ENCODE assay signal across 11 mouse cellular contexts in the genomic region with DNA sequence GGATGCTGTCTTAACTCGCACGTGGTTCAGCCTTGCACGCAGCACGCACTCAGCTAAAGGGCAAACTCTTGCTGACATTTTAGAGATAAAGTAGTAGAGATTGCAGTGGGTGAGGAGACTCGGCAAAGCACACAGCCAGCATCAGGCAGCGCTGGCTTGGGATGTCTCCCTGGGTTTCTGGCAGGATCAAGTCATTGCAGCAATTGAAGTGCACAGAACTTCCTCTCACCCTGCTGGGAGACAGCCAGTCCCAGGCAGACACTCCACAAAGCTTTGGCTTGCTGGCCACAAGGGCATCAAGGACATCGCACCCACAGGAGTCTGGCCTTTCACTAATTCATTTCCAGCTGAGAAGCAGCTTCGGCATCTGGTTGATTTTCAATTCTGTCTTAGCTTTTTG. TPM values are rescaled to one million over a fixed set of nuclear protein-coding genes. Genes with fewer than 3 reads are reported as not detected.
DNase-seq lines count a peak whose midpoint lies in the region; ATAC-seq and TF ChIP-seq lines count a peak whose summit lies in the region.
"Had no signal": no experiment of that assay in that cellular context is flagged by ENCODE, and none has a peak within 500 bp of the region (broad histone marks: within the 10 kb centered on the region; RNA-seq: fewer than 3 reads in every experiment).

No protein-coding gene starts in this region.

- 36% methylated on average over 8 of the region's 8 CpGs for WGBS in heart, adult 2 months
- 57% methylated on average over 8 of the region's 8 CpGs for WGBS in liver, postnatal 0 days (ENCODE audit: insufficient replicate concordance)

- no peak overlapping the region for H3K4me2 ChIP-seq in liver, postnatal 0 days (ENCODE audit: low read depth, low read length)
- H3K4me2 ChIP-seq: embryonic facial prominence, embryonic 13.5 days had no signal

- ATAC-seq in liver, postnatal 0 days, result no peak

- no peaks in the 10 kb centered on the region for H3K27me3 ChIP-seq in heart, adult 2 months (ENCODE audit: control insufficient read depth, insufficient read depth, low read length)
- no peaks in the 10 kb centered on the region for H3K27me3 ChIP-seq in liver, postnatal 0 days (ENCODE audit: insufficient read depth, low read length)
- H3K27me3 ChIP-seq: embryonic facial prominence, embryonic 13.5 days had no signal

- DNase-seq in layer of hippocampus, adult 8-10 months (ENCODE audit: low spot score in 2 of 2), result peak; percentile 18 to 26
- no peak for DNase-seq in layer of hippocampus, adult 9-10 months (ENCODE audit: low spot score)
- DNase-seq in adrenal gland, postnatal 36 days, result peak; percentile 52 to 68
- DNase-seq in heart, adult 2 months, result peak; percentile 62 to 83
- peak; percentile 42 for DNase-seq in left cerebral cortex, postnatal 4 days
- no peak for DNase-seq in frontal cortex, postnatal 36 days (ENCODE audit: low spot score in 2 of 2)
- no peak for DNase-seq in liver, postnatal 0 days
- no peak for DNase-seq in liver

- TF ChIP-seq POLR2A in heart, adult 2 months (IDR thresholded peaks at IDR 0.05; ENCODE audit: insufficient read depth, low read depth, low read length), result 0 out of 2 replicates have a peak, but pooled peaks have one; percentile 38

- H3K36me3 ChIP-seq in heart, adult 2 months (ENCODE audit: control insufficient read depth, insufficient read depth, low read length), result no peaks in the 10 kb centered on the region
- no peaks in the 10 kb centered on the region for H3K36me3 ChIP-seq in liver, postnatal 0 days (replicated peaks; ENCODE audit: insufficient read depth, low read length)
- H3K36me3 ChIP-seq: embryonic facial prominence, embryonic 13.5 days had no signal

- H3K4me1 ChIP-seq in heart, adult 2 months (ENCODE audit: control insufficient read depth, insufficient read depth, low read length), result peaks cover 4% of the 10 kb centered on the region
- H3K4me1 ChIP-seq in liver, postnatal 0 days (ENCODE audit: insufficient read depth), result peaks cover 3% of the 10 kb centered on the region; the same call in 1 of the 2 replicates

- intact Hi-C loops in heart, adult 2 months (cut with DNase I), result no loop called here
- intact Hi-C loops in left cerebral cortex, postnatal 4 days (cut with DNase I), result no loop called here

- TF ChIP-seq CTCF in heart, adult 2 months (IDR thresholded peaks at IDR 0.05), result peak; percentile 16; the same call in 1 of the 2 replicates
- no peak for TF ChIP-seq CTCF in liver, postnatal 0 days (IDR thresholded peaks at IDR 0.05; ENCODE audit: low read depth)

- no peaks in the 10 kb centered on the region for H3K79me2 ChIP-seq in heart, adult 2 months (replicated peaks; ENCODE audit: control insufficient read depth, insufficient read depth, low read length)

- no peaks in the 10 kb centered on the region for H3K9me3 ChIP-seq in liver, postnatal 0 days (ENCODE audit: low read length)
- H3K9me3 ChIP-seq: embryonic facial prominence, embryonic 13.5 days had no signal

- no peak overlapping the region for H3K9ac ChIP-seq in heart, adult 2 months (ENCODE audit: low read depth, low read length)
- no peak overlapping the region for H3K9ac ChIP-seq in liver, postnatal 0 days (replicated peaks)
- H3K9ac ChIP-seq: embryonic facial prominence, embryonic 13.5 days had no signal

- peak overlapping the region; percentile 63 for H3K27ac ChIP-seq in heart, adult 2 months
- H3K27ac ChIP-seq in liver, postnatal 0 days (ENCODE audit: low read depth), result no peak overlapping the region
- H3K27ac ChIP-seq: embryonic facial prominence, embryonic 13.5 days had no signal

- peak; percentile 63; the same call in 1 of the 2 replicates for TF ChIP-seq EP300 in heart, adult 2 months (IDR thresholded peaks at IDR 0.05; ENCODE audit: insufficient read depth, low read depth, low read length)
- no peak for TF ChIP-seq EP300 in liver, postnatal 0 days (IDR thresholded peaks at IDR 0.05; ENCODE audit: low read depth)

- no peak overlapping the region for H3K4me3 ChIP-seq in heart, adult 2 months
- no peak overlapping the region for H3K4me3 ChIP-seq in liver, postnatal 0 days (ENCODE audit: low read depth, low read length)
- H3K4me3 ChIP-seq: embryonic facial prominence, embryonic 13.5 days had no signal

RNA-seq across cellular contexts. Expression of a gene that starts 27.3 kb away (rescaled TPM):
- not detected for total RNA-seq in layer of hippocampus, adult 8-10 months (2022)
- total RNA-seq in adrenal gland, postnatal 36 days (2021), result not detected
- not detected for total RNA-seq in heart, adult 2 months (2021)
- not detected in 2 replicates for polyA plus RNA-seq in heart, adult 2 months (2012; rRNA removed)
- total RNA-seq in left cerebral cortex, postnatal 4 days (2021), result not detected
- not detected in 2 replicates for polyA plus RNA-seq in liver, postnatal 0 days (2015; fragmentation: Nextera tagmentation; extraction: Ambion mirVana)
- total RNA-seq: MEL had no signal
- polyA plus RNA-seq: embryonic facial prominence, embryonic 13.5 days; lung, embryonic 16.5 days had no signal

Comparison
In these comparisons a context has a peak if more than half of its experiments do, and no peak if none do; other contexts are left out.
1. DNase-seq: peak in layer of hippocampus, adult 8-10 months (2 of 2), adrenal gland, postnatal 36 days (2 of 2), heart, adult 2 months (2 of 2) and left cerebral cortex, postnatal 4 days (single experiment); none in layer of hippocampus, adult 9-10 months (single experiment), frontal cortex, postnatal 36 days (0 of 2), liver, postnatal 0 days (single experiment) and liver (single experiment).